Mouse (Mus musculus) cerebellum, adult (tissue): ENCODE measurements around the gene Agbl3.

ENCODE experiments used
- ATAC-seq: cut with Nextera tagmentation; 2 replicates; pipeline ENCODE4 v1.9.2; 2017; ENCODE audit warnings: mild to moderate bottlenecking, moderate library complexity, mixed read lengths; ENCODE audit not compliant: insufficient number of reproducible peaks, low FRiP score, low TSS enrichment

Agbl3 gene

DNA sequence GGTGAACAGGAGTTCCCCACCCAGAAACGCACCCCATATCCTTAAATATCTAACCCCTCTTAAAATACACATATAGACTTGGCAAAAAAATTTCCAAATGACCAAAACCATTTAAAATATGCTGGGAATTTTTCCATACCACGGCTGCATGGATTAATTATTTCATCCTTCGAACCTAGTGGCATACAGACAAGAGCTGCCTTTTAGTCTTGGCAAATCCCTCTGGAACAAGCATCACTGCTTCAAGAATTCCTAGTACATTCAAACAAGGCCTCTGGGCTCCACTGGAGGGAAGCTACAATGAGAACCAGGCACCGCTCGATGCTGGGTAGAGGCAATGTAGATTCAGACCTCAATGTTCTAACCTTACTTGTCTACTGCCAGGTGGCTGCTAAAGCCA is 90.5 kb downstream of the Agbl3 start:
- ATAC-seq = no peak

DNA sequence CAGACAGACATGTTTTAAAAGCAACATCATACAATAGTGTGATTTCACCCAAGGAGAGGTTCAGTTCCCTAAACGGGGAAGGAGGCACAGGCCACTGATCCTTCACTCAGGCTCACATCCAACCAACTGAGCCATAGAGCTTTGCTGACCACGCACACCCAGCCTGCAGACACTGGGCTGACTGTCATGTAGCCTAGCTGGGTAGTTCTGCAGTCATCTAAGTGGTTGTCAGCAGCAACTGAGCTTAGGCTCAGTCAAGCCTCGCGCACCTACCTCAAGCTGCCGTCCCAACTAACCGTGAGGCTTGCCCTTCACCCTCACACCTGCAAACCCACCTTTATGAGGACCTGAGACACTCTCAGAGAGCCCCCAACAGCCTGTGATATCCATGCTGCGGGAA is 91.7 kb downstream of the Agbl3 start:
- ATAC-seq = no peak

DNA sequence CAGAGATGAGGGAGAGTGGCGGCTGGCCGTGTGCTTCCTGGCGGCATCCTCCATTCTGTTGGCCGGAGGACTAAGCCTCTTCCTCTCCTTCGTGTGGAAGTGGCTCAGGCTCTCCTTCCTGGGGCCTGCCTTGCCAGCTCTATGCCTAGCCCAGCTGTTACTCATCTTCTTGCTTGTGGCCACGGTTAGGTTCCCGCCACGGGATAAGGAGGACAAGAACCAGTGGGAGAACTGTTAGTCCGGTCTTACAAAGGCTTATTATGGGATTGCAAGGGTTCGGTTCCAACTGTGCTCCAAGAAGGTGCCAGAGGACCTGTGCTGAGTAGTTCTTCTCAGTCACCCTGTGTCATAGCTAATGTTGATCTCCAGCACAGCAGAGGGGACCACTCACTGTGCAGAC is 92.6 kb downstream of the Agbl3 start:
- ATAC-seq = no peak

DNA sequence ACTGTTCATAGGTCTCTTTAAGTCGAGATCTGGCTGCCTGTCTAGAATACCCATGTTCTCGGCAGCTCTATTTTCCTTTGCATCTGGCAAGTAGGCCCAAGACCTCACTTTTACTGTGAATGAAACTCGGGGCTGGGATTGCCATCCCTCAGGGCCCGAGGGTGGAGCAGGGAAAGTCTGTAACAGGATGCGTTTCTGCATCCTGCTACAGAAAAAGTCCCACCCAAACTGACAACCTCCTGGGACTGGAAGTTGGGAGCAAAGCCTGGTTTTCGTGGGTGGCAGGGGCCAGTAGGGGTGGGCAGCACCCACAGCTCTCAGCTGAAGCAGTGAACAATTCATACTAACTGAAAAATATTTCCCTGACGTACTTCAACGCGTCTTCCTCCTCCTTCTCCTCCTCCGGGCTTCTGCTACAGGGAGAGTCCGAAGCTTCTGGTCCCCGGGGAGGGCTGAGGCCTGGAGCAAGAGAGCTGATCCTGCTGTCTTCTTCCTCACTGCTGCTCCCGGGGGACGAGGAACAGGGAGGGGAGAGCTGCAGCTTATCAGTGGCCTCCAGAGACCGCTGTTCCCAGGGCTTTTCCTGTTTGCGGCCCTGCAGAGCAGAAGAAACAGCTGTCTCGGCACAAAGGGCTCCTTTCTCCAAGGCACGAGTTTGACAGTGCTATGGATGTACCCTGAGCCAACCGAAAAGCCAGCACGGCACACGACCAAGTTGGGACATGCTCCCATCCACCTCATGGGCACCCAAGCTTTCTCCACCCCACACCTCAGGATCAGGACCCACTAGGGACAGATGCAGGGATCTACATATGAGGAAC is 94.1 kb downstream of the Agbl3 start:
- ATAC-seq = no peak

DNA sequence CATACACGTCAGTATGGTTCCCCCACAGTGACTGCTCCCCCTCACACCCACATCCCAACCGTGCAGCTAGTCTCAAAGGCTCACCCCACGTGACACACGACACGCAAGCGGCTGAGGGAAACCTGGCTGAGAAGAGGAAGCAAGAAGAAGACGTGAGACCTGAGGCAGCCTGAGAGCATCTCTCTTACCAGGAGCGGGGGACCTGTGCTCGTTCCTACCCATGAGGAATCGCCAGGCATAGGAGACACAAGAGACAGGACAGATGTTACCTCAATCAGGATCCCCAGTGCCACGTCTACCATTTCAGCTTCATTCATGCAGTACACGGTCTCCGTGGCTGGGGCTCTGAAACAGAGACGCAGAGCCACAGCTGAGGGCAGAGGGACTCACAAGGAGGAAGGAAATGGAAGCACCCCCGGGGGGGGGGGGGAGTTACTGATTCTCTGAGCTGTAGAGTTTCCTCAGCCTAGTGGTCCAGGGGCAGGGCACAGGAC is 95.1 kb downstream of the Agbl3 start:
- no peak for ATAC-seq

DNA sequence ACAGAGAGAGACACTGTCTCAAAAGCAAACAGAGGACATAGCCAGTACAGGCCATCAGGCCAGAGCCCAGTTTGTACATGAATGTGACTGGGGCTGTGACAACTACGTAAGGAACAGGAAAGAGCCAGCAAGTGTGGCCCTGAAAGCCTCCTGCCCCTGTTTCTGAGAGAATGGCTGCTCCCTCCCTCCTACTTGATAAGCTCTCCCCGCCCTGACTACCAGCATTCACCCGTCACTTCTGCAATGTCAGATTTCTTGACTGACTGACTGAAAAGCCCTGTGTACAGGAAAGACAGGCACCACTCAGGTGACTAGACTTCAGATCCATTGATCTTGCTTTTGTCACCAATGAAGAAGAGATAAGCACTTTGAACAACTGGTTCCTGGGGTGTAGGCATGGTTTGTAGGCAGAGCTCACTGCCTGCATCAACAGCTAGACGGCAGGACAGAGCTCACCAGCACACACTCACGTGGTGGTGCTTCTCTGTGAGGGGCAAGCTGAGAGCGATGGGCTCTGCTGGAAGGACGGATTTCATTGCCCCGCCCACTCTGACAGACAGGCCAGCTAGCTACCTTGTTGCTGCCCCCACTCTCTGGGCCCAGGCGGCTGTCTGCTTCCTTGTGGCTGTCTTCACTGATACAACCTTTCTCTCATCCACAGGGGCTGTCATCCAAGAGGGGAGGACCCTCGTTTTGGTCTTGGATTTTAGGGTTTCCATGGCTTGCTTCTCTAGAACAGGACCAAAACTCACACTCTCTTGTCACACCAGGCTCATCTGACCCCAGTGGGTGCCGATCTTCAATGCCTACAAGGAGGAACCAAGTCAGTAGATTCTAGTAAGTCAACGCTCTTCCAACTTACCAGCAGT is 96.0 kb downstream of the Agbl3 start:
- no peak for ATAC-seq

DNA sequence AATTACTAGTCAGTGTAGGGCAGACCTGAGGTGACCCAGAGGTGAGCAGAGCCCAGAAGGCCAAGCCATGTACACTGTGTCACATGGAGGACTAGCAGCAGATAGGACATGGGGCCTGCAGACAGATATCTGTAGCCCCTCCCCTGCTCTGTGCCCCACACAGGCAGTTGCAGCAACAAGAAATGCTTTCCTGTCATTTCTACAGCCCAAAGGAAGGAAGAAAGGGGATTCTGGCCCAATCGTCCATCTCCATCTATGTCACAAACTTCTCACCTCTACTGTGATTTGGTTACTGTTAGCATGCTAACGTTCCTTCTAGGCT is 96.6 kb downstream of the Agbl3 start:
- no peak for ATAC-seq

DNA sequence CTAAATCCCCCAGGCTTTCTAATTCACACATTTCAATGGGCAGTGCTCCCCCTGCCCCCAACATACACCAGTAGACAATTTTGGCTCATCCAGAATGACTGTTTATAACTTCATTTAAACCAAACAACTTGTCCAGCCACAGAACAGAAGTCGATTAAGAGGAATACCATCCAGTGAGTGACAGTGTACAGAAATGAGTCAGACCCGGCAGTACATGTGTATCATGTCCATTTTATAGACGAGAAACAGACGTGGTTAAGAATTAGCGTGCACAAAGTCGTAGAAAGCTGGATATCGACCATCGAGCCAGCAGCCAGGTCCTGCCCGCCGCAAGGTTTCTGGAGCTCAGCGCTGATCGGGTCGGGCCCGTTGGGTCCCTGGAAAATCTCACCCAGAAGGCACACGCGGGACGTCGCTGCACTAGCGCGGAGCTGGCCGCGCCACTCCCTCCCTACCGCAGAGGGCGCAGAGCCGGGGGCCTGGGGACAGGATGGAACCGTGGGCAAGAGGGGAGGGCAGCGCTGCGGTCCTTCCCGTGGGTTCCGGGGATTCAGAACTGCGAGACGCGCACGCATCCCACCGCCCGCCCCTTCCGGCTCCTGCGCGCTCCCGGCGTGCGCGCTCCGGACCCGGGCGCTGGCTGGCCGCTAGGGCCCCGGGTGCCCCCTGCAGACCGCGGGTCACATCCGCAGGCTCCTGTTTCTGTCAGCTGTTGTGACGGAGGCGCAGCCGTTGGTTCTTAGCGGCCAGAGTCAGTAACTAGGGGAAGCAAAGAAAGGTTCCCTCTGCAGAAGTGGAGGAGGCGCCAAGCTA is 97.5 kb downstream of the Agbl3 start, which contains the start of gene Cyren:
Gene Cyren (minus strand): TSS at position 552 of the 813 bp plus-strand sequence.
- ATAC-seq = peak; percentile 84

DNA sequence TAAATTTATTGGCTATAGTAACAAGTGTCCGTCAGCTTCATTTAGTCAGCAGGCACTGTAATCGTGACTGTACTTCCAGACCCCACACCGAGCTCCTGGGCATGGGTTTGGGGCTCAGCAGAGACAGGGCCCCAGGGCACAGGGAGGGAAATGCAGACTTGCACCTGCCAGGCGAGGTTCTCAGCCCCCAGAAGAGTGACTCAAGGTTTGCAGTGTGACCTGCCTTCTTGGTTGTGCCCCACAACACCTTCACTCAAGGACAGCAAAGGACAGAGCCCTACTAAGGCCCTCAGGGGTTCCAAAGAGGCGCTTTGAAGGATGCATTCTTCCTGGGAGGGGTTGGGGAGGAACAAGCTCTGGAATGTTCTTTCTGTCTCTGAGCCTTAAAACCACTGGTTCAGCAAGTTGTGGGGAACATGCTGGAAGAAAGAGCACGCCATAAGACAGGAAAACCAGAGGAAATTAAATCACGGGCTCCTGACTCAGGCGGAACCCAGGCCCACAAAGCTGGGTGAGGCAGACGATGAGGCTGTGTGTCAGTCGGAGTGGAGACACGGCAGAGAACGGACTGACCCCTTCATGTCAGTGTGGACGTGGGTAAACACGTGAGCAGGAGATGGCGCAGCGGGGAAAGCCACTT is 99.0 kb downstream of the Agbl3 start:
- ATAC-seq = no peak

DNA sequence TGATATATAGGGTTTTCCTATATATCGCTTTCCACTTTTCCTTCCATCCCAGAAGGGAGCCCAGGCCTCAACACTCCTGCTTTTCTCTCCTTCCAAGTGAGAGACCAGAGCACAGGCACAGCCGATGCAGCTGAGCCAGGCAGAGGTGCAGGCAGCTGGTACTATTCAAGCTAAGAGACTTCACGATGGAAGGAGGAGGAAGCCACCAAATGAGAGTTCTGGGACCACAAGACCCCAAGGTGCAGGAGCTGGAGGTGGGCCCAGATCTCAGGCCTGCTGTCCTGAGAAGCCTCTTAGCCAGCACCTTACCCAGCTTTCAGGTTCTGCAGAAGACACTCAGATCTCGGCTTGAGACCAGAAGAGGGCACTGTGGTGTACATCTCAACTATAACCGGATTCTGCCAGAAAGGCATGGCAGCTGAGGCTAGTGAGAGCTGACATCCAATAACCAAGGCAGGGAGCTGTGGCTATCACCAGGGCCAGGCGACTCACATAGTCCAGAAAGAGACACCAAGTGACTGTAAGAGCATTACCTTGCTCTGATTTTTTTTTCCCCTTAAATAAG is 99.8 kb downstream of the Agbl3 start:
- 0 out of 2 replicates have a peak, but pooled peaks have one; percentile 8 for ATAC-seq

DNA sequence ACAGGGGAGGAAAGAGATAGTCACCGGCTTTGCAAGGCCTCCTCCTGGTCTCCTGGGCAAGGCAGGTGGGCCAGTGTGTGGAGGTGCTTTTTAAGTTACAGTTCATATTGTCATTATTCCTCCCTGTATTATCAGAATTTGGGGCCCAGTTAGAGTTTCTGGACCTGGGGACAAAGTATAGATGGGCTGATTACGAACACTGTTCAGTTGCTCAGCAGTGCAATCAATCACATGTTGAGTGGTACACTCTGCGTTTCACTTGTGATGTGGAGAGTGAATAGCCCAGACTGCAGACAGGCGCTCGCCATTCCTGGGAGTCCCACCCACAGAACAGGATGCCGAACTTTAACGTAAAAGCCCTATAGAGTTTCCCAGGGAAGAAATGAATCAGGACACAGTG is 104.5 kb downstream of the Agbl3 start:
- no peak for ATAC-seq

DNA sequence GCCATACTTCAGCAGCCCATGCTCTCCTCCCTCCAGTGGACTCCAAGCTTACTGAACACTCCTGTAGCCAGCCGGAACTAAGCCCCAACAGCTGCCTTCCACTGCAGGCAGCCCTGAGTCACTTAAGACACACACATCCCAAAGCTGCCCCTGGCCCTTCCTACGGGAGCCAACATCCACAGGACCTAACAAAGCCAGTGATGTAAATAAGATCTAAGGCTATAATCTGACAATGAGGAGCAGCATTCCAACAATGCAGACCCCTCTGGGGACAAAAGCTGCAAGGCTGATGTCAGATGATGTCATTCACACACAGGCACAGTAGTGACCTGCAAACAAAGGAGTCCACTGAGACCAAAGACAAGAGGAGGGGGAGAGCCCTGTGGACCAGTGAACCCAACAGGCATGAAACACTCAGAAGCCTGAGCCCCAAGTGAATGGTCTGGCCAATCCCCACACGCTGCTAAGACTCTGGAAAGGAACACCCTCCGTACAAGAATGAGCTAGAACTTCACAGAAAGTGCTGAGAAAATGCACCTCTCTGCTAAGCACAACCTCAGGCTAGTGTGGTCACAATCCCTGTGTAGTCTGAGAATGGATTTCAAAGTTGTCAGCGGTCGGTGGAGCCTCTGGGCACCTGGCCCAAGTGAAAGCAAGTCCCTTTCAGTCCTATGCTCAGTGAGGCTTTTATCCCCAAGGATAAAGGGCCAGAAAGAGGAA is 107.1 kb downstream of the Agbl3 start:
- no peak for ATAC-seq

DNA sequence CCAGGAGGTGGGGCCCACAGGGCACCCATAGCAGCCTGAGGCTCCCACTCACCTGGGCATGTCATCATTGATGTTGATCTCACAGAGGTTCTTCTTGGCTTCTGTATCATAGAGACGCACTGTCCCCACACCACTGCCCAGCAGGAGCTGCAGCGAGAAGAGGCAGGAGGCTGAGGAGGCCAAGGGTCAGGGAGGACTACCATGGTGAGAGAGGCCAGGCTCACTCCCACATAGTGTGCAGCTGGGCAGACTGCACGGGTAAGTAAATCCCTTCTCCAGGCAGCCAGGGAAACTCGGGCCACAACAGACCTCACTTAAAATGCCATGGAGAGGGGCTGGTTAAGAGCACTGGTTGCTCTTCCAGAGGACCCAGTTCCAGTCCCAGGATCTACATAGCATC is 109.0 kb downstream of the Agbl3 start:
- ATAC-seq = no peak

DNA sequence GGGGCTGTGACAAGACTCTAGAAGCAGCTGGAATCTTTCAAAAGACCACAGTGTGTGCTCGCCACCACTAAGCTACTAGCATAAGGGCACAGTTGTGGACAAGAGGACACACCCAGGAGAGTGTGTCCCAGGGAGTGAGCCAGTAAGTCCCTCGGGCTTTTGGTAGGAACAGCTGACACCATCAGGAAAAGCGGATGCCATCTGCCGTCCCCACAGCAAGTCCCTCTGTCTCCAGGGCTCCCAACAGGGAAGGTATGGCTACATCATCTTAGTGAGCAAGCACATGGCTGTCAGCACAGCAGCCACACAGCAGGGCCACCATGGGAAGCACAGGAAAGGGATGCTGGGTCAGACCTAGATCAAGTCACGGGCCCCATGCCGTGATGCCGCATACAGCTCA is 115.3 kb downstream of the Agbl3 start:
- peak; percentile 64 for ATAC-seq

DNA sequence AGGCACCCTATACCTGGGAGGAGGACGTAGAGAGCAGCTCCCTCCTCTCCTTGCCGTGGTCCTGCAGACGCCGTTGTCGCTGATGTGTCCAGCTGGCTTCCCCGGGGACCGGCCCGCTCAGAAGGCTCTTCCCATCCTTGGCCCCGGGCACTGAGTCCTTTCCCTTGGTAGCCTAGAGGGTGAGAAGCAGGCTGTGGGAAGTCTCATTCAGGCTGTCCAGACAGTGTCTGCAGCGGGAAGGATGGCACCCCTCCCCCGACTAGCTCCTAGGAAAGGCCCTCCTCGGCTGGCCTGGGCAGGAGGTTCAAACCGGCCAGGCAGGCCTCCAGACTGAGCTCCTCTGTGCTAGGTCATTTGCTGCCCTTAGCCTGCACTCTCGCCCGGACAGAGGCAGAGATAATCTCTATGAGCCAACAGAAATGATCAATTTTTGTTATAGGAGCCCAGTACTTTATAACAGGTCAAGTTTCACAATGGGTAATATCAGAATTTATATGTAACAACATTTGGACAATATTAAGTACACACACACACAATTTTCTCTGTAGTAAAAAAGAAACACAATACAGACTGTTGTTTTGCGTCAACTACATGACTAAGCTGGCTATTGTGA is 116.0 kb downstream of the Agbl3 start:
- ATAC-seq = no peak

DNA sequence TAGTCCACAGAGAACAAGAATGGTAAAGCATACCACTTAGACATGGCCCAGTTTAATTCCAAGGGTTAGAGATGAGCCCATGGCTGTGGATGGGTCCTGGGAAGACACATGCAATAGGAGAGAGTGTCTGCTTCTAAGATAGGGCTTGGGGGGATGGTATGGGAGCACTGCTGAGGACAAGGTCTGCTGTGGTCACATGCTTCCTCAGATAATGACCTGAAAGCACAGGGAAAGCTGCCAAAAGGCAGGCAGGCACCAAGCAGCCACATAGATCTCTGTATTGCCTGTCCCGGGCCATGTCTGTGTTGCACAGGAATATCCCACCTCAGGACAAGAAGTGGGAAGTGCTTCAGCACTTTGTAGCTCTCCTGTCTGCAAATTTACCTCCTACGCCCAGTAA is 118.9 kb downstream of the Agbl3 start:
- ATAC-seq = no peak

DNA sequence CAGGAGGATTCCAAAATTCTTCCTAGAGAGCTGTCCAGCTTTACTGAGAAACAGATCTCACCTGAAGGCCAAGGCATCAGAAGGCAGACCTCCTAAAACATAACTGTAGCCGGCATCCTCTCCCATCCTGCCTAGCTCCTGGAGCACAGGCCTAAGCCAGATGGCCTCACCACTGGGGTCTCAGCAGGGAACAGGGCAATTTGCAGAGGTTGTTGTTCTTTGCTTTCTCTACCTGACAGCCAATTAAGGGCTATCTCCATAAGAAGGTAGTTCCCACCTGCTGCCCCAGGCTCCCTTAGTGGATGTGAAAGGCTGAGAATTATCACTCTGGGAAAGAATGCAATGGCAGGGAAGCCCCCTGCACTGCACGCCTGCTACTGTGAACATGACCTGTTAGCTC is 120.8 kb downstream of the Agbl3 start:
- peak; percentile 32; the same call in 1 of the 2 replicates for ATAC-seq

DNA sequence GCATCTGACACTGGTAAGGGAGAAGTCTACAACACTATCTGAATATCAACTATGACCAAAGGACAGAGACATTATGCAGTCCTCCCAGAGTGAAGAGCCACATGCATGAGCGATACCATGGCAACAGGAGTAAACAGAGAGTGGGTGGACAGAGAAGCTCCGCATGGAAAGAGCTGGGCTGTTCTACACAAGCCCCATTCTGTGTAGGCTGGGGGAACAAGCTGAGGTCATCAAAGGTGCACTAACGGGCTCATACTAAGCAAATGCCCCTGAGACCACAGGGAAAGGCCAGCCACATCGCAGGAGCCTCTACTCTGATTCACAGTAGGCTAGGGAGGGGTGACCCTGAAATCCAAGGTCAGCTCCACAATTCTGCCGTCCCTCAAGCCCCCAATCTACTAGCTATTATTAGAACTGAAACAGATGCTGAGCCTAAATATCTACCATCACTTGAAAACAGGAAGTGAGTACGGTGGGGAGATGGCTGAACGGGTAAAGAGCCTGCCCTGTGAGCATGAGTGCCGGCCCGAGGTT is 121.7 kb downstream of the Agbl3 start:
- ATAC-seq = no peak
